Mouse (Mus musculus): ENCODE data around the gene Loxl3.

GRCm38 (mm10) chr6:83065995-83066394, 32.0 kb downstream of the Loxl3 start:
- TF ChIP-seq TAL1 (IDR thresholded peaks at IDR 0.05; ENCODE audit: low read length) = no peak
- no peak for TF ChIP-seq GATA1 (IDR thresholded peaks at IDR 0.05; ENCODE audit: low read length)

All from erythroblast, embryonic 14.5 days (primary cell).